Mouse (Mus musculus) midbrain, postnatal 0 days (tissue): ENCODE data around the gene Zfp874a. TPM values are rescaled to one million over a fixed set of nuclear protein-coding genes. Genes with fewer than 3 reads are reported as not detected.
A peak's percentile ranks its signal among the peaks of the same experiment; 100 is the strongest.

Experiments
- ATAC-seq: fragments of 200-750 bp; cut with Nextera tagmentation; 2 replicates; pipeline ENCODE4 v1.8.0; 2017; ENCODE audit warnings: moderate number of reproducible peaks, mild to moderate bottlenecking, moderate TSS enrichment, moderate library complexity; ENCODE audit not compliant: low FRiP score
- DNase-seq: peaks from one replicate; pipeline ENCODE4 v3.0.0-alpha.2; 2015; ENCODE audit warnings: low spot score
- H3K27ac ChIP-seq: fragments of 300-500 bp; sonication (generic); 2 replicates; pipeline ENCODE4 v1.5.1; 2014; ENCODE audit warnings: low read depth, mild to moderate bottlenecking, low read length, mixed read lengths
- H3K27me3 ChIP-seq: fragments of 300-500 bp; sonication (generic); 2 replicates; pipeline ENCODE4 v1.6.1; 2014; ENCODE audit warnings: low read length, control low read depth, mixed read lengths; ENCODE audit not compliant: insufficient read depth
- H3K36me3 ChIP-seq: fragments of 300-500 bp; sonication (generic); 2 replicates; pipeline ENCODE4 v1.6.1; 2014; ENCODE audit warnings: low read length, control low read depth, mixed read lengths; ENCODE audit not compliant: insufficient read depth
- H3K4me1 ChIP-seq: fragments of 300-500 bp; sonication (generic); 2 replicates; pipeline ENCODE4 v1.6.1; 2014; ENCODE audit warnings: mild to moderate bottlenecking, control low read depth, antibody characterized with exemption, low read length, mixed read lengths; ENCODE audit not compliant: insufficient read depth
- H3K4me2 ChIP-seq: fragments of 300-500 bp; sonication (generic); 2 replicates; pipeline ENCODE4 v1.6.1; 2014; ENCODE audit warnings: low read depth, mild to moderate bottlenecking, low read length, mixed read lengths; ENCODE audit not compliant: poor library complexity, severe bottlenecking
- H3K4me3 ChIP-seq: fragments of 300-500 bp; sonication (generic); 2 replicates; pipeline ENCODE4 v1.5.1; 2014; ENCODE audit warnings: low read depth, mild to moderate bottlenecking, low read length, moderate library complexity
- H3K9ac ChIP-seq: fragments of 300-500 bp; sonication (generic); replicated peaks from 2 replicates; pipeline ENCODE4 v1.6.1; 2014; ENCODE audit warnings: mild to moderate bottlenecking, low read length, moderate library complexity, mixed read lengths; ENCODE audit not compliant: poor library complexity, severe bottlenecking
- H3K9me3 ChIP-seq: fragments of 300-500 bp; sonication (generic); 2 replicates; pipeline ENCODE4 v1.6.1; 2016; ENCODE audit warnings: low read length, control low read depth
- CTCF ChIP-seq: IDR thresholded peaks from 2 replicates; pipeline ENCODE4 v1.5.1; 2016; ENCODE audit warnings: antibody characterized with exemption, mild to moderate bottlenecking
- WGBS: fragments of 180-500 bp; shearing (Covaris S2); extraction: QIAGEN DNeasy Blood & Tissue Kit; methylation state at CpG from one replicate; pipeline ENCODE4 v1.1.7; 2014; 5-methylcytosine and 5-hydroxymethylcytosine counted together
- polyA plus RNA-seq: library from polyadenylated mRNA; unstranded; fragments of >200 nt; fragmentation: Nextera tagmentation; extraction: Ambion mirVana; gene quantifications from 2 replicates; pipeline ENCODE4 v1.2.1, GENCODE M21; 2015
- total RNA-seq: library from RNA; depleted of rRNA; stranded (reverse); fragments of >200 nt; gene quantifications from 2 replicates; pipeline ENCODE4 v1.2.3, GENCODE M21; 2014; rRNA removed

The Zfp874a gene
- 4.7 and 6.4 TPM in 2 replicates for total RNA-seq
- 3.9 and 4.4 TPM in 2 replicates for polyA plus RNA-seq

DNA sequence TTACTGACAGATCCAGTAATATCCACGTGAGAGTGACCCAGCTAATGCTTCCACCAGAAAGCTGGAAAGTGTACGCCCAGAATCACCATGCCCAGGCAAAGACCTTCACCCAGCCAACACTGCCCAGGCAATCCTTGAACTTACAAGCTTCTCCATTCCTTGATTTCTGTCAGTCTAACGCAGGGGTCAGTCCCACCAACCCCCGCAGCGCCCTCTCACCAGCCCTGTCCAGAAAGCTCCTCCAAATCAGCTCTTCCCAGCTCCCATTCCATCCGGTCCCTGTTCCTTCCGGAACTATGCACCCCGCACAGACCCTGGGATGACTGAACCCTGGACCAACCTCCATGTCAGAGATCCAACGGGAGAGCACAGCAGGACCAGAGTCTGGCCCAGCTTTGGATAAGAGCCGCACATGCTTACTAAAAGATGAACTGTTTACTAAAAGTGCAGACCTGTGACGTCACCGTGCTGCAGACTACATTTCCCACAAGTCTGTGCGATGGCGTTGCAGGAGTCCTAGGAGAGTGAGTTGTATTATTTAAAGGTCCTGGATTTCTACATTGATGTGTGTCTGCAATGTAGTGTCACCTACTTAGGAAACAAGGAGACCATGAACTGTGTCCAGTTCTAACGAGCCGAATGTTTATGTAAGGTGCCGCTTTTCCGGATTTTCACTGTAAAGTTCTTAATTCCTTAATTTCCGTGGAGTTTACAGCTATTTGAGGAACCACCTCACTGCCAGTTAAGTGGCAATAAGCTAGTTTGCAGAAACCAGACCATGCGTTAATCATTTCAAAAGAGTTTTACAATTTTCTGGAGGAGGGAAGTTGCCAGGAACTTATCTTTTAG, at the start of gene Zfp874a:
TSS of gene Zfp874a (minus strand) at position 453 of the 849 bp plus-strand sequence.
- TF ChIP-seq CTCF: no peak
- H3K27me3 ChIP-seq: no peaks in the 10 kb centered on the region
- H3K4me1 ChIP-seq: no peaks in the 10 kb centered on the region
- peak within 1 kb of the TSS; percentile 48 for H3K4me3 ChIP-seq
- H3K9me3 ChIP-seq: no peaks in the 10 kb centered on the region
- peak within 1 kb of the TSS; percentile 66 for H3K4me2 ChIP-seq
- DNase-seq (peak; percentile 93), ATAC-seq (peak; percentile 97)
- H3K36me3 ChIP-seq: no peaks in the 10 kb centered on the region
- under 1% methylated on average over 20 of the region's 20 CpGs for WGBS
- H3K27ac ChIP-seq: no peak within 1 kb of the TSS; the same call in none of the 2 replicates
- peak within 1 kb of the TSS; percentile 52 for H3K9ac ChIP-seq

DNA sequence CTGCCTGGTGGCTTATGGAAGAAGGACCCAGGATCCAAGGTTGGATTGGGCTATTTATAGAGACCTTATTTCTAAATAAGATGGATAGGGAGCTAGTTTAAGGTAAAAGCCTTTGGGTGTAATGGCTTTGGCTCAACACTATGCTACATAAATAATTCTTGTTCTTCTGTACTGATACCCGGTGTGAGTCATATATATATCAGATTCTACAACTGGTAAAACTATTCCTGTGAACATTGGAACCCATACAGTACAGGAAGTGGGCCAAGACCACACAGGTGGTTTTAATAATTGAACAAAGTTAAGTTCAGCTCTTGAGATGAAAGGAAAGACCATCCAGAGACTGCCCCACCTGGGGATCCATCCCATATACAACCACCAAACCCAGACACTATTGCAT, 49.5 kb upstream of the Zfp874a start:
- peaks cover 5% of the 10 kb centered on the region for H3K4me1 ChIP-seq
- H3K4me3 ChIP-seq: peak overlapping the region; percentile 77; the same call in 1 of the 2 replicates
- 0 out of 2 replicates have a peak overlapping the region, but pooled peaks have one; percentile 34 for H3K27ac ChIP-seq
- ATAC-seq: peak; percentile 26; the same call in 1 of the 2 replicates
- H3K9ac ChIP-seq: no peak overlapping the region
- H3K27me3 ChIP-seq: no peaks in the 10 kb centered on the region
- H3K9me3 ChIP-seq: no peaks in the 10 kb centered on the region
- no peak overlapping the region for H3K4me2 ChIP-seq
- no peak for TF ChIP-seq CTCF
- WGBS: 80% methylated on average over 1 of the region's 1 CpGs
- H3K36me3 ChIP-seq: no peaks in the 10 kb centered on the region
- DNase-seq: no peak

DNA sequence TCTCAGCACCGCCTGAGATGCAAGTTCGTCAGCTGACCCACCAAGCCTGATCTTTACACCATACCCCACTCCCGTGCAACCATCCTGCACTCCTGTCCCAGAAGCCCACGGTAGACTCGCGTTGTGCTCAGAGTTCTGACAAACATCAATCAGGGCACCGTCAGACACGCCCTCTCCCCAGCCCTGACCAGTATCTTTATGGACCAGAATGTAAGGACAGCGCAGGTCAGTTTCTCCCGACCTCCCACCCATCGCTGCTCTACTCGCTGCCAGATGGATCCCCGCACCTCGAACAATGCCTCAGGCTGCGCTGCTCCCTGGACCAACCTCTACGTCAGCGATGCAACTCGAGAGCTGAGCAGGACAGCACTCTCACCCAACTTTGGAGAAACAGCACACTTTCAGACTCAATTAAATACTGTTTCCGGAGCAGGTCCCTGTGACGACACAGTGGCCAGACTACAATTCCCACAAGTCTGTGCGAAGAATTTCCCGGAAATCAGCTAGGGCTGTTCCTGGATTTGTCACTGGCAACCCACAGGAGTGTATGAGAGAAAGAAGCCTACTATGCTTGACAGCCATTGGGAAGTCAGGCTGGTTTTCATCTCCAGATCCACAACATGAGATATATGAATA, 48.8 kb upstream of the Zfp874a start, which contains the start of gene Zfp58:
TSS of gene Zfp58 (minus strand) at position 472 of the 636 bp plus-strand sequence.
- H3K36me3 ChIP-seq: peaks cover 1% of the 10 kb centered on the region; the same call in 1 of the 2 replicates
- ATAC-seq (peak; percentile 97), DNase-seq (peak; percentile 94)
- H3K9ac ChIP-seq: peak within 1 kb of the TSS; percentile 66
- WGBS: 1% methylated on average over 22 of the region's 22 CpGs
- TF ChIP-seq CTCF: no peak
- H3K27ac ChIP-seq: peak within 1 kb of the TSS; percentile 34; the same call in 1 of the 2 replicates
- H3K4me3 ChIP-seq: peak within 1 kb of the TSS; percentile 77
- H3K9me3 ChIP-seq: no peaks in the 10 kb centered on the region
- peaks cover 5% of the 10 kb centered on the region for H3K4me1 ChIP-seq
- H3K27me3 ChIP-seq: no peaks in the 10 kb centered on the region
- peak within 1 kb of the TSS; percentile 73 for H3K4me2 ChIP-seq

DNA sequence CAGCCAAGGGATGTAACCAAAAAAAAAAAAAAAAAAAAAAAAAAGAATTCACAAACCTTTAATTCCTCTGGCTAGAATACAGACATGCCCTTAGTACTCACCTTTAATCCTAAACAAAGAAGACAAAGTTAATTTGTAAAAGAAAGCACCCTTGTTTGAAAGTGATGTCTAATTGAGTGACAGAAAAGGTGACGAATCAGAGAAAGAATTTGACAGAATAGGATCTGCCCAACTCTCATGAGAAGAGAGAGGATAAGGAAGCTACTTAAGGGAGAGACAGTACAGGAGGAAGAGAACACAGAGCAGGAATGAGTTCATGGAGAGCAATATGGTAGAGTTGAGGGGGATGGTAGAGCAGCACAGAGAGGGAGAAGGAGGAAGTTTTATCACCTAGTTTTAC, 44.2 kb upstream of the Zfp874a start:
- TF ChIP-seq CTCF: no peak
- no peak for ATAC-seq
- no peak overlapping the region for H3K27ac ChIP-seq
- peaks cover 24% of the 10 kb centered on the region; the same call in 1 of the 2 replicates for H3K36me3 ChIP-seq
- 100% methylated on average over 1 of the region's 1 CpGs for WGBS
- H3K4me2 ChIP-seq: no peak overlapping the region
- no peaks in the 10 kb centered on the region for H3K27me3 ChIP-seq
- DNase-seq: no peak
- peaks cover 5% of the 10 kb centered on the region for H3K4me1 ChIP-seq
- no peaks in the 10 kb centered on the region; the same call in 1 of the 2 replicates for H3K9me3 ChIP-seq
- no peak overlapping the region for H3K9ac ChIP-seq
- H3K4me3 ChIP-seq: no peak overlapping the region

DNA sequence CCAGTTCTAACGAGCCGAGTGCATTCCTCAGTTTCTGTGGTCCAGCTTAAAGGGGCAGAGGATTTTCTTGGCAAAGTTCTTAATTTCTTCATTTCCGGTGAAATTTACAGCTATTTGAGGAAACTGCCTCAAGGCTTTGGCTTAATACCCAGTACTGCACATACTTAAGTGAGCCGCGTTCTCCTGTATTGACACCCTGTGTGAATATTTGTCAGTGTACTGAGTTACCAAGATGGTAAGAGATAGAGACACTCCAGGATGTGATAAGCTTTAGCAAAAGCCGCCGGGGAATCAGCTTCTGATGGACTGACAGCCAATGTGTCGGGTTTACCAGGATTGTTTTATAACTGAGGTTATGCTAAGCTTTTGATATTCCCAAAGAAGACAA, 33.0 kb upstream of the Zfp874a start:
- TF ChIP-seq CTCF: no peak
- H3K27ac ChIP-seq: peak overlapping the region; percentile 4; the same call in 1 of the 2 replicates
- no peaks in the 10 kb centered on the region for H3K9me3 ChIP-seq
- H3K9ac ChIP-seq: peak overlapping the region; percentile 44; the same call in 1 of the 2 replicates
- ATAC-seq (peak; percentile 71), DNase-seq (no peak)
- peaks cover 13% of the 10 kb centered on the region; the same call in 1 of the 2 replicates for H3K36me3 ChIP-seq
- 39% methylated on average over 8 of the region's 8 CpGs for WGBS
- H3K4me3 ChIP-seq: peak overlapping the region; percentile 59
- H3K4me2 ChIP-seq: peak overlapping the region; percentile 66
- no peaks in the 10 kb centered on the region for H3K4me1 ChIP-seq
- no peaks in the 10 kb centered on the region for H3K27me3 ChIP-seq
